Mouse (Mus musculus): ENCODE data around the gene Zfp958.
"Not testable (repeated sequence)": the region's sequence is repeated elsewhere in the genome, so short reads cannot be mapped to it uniquely, and the experiment has no call there.

The Zfp958 gene

DNA sequence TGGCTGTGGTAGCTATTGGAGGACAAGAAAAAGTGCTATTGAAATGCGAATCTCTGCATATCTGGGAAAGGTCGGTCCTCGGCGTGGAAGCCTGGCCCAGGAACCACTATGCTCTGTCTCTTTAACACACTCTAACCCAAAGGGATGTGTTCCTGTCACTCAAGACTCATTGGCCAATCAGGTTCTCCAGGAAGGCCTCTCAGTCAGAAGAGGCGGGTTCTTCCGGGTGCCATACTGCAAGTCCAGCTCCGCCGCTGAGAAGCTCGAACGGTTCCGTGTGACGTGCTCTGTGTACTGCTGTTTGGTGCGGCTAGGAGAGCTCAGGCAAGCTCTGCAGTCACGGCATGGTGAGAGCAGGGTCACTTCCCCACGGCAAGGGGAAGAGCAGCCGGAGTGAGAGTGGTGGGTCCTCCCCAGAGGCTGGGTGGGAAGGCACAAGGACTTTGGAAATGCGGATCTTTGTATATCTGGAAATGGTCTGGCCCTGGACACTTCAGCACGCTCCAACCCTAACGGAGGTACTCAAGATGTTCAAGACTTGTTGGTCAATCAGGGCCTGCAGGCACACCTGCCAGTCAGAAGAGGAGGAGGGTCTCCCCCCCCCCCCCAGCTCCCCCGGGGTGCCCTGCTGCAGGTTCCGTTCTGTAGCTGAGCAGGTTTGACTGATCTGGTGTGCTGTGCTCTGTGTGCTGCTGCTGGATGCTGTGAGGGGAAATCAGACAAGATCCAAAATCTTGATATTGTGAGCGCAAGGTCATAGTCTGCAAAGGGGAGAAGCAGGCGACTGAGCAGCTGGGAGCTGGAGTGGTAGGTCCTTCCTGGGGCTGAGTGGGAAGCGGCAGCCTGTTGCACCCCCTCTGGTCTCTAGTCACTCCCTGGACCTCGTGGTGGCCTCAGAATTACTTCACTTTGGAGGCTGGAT, at the start of gene Zfp958:
Zfp958 (plus strand) TSS at position 236 of the 922 bp plus-strand sequence.
- DNase-seq (ENCODE audit: low spot score) = peak; percentile 97

DNA sequence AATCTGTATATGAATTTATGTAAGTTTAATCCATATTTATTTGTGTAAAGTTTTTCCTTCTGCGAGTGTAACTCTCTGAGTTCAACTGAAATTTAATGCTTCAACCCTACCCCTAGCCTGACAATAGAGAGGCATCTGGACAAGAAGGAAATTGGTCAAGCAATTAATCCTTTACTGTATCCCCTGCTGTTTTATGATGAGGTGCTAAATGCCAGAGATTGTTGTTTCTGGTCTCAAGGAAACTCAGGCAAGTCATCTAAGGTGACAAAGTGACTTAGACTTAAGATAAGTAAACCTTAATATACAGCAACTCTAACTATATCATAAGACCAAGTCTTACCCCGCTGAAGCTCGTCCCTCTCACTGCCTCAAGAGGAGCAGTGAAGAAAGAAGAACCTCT, 31.0 kb upstream of the Zfp958 start:
- no peak for DNase-seq (ENCODE audit: low spot score)

DNA sequence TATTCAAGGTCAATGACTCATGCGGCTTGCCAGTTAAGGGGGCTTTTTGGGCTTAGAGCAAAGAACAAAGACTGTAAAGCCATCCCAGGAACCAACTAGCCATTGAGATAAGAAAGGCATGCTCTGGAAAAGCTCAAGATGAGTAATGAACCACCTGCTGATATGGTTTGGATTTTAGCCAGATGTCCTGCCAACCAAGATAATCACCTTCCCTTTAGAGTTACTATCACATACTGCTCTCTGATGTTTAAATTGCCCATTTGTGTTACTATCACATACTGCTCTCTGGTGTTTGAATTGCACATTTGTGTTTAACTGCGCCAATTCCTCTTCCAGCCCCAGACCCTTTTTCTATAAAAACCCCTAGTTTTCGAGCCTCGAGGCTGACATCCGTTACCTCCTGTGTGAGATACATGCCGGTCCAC, 30.2 kb upstream of the Zfp958 start:
- no peak for DNase-seq (ENCODE audit: low spot score)

DNA sequence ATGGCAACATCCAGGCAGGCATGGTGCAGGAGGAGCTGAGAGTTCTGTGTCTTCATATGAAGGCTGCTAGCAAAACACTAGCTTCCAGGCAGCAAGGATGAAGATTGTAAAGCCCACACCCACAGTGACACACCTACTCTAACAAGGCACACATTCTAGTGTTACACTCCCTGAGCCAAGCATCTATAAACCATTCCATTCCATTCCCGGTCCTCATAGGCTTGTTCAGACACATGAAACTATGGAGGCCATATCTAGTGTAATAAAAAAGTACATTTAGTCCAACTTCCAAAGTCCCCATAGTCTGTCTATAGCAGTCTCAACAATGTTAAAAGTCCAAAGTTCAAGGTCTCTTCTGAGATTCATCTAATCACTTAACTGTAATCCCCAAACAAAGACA, 28.3 kb upstream of the Zfp958 start:
- no peak for DNase-seq (ENCODE audit: low spot score)

DNA sequence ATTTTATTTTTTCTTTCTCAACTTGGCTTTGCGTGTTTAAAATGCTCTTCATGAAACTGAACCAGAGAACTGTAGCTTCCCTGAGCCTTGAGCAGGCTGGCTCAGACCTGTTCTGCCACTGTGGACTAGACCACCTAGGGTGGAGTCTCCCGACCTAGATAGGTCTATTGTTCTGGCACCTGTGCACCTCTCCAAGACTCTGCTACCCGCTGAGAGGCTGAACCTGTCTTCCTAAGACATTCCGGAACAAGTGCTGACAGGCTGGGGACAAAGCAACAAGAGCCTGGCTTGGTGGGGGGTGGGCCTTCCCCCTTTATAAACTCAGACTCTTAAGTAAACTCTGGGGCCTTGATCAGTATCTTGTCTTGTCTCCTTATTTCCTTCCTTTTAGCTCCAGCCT, 26.6 kb upstream of the Zfp958 start:
- no peak for DNase-seq (ENCODE audit: low spot score)

DNA sequence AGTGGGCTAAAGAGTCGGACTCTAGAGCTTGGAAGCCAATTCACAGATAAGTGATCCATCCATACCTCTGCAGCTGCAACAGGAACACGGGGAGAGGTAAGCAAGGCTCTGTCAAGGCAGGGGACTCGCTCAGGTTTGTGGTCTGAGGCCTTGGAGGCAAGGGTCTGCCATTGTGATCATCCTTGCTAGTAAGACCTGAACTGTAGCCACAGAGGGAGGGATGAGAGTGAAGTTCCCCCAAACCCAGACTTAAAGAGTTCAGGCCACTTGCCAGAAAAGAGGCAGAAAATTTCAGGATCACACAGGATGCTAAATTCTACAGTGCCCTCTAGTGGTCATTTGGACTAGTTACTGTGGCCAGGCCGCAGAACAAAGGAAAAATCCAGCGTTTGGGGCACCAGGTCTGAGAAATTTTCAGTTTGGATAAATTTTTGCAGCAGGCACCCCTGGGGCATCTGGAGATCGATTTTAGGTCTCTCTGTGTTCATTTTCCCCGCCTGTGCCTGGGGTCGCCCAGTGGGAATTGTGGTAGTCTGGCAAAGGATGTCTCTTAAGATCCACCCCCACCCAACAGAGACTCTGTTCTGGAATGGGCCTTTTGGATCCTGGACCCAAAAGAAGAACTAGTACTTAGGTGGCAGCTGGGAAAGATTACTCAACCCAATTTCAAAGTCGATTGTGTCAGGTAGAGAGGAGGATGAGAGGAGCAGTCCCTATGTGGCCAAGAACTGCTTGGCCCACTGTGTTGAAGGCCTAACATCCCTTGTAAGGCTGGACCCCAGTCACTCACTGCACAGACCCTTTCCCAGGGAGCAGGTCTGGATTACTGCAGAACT, 24.6 kb upstream of the Zfp958 start:
- peak; percentile 4 for DNase-seq (ENCODE audit: low spot score)

DNA sequence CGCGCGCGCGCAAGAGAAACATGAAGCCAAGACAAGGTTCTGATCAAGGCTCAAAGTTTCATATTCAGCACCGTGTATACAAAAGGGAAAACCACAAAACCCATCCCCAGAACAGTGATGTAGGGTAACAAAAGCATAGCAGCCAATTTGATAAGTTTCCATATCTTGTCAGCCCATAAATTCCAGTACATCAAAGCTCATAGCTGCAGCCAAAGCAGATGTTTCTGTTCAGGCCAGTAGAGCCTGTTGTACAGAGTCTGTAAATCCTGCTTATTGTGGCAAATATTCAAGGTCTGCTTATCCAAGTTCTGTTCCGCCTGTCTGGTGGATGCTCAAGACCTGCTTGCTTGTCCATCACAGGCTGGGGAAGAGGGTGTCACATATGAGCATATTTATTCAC, 4.1 kb upstream of the Zfp958 start:
- DNase-seq (ENCODE audit: low spot score) = no peak

DNA sequence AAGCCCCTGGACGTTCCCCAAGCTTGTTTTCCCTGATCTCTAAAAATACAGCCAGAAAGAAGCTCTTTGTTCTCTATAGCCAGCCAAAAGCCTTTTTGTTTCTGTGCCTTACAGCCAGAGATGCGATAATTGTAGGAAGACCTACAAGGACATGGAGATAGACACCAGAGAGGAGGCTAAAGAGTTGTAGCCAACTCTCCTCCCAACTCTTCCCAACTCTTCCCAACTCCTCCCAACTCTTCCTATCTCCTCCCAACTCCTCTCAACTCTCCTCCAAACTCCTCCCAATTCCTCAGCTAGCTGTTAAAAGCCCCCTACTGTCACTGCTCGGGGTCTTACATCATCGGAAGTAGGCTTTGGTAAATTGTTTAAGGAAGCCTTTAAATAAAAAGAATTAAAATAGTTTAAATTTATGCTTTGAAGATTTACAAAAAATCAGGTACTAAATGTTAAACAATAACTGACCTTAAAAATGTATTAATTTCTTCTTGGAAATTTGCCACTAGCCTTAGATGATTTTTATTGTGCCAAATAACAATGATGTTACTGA, 1.3 kb upstream of the Zfp958 start:
- not testable (repeated sequence) for DNase-seq (ENCODE audit: low spot score)

DNA sequence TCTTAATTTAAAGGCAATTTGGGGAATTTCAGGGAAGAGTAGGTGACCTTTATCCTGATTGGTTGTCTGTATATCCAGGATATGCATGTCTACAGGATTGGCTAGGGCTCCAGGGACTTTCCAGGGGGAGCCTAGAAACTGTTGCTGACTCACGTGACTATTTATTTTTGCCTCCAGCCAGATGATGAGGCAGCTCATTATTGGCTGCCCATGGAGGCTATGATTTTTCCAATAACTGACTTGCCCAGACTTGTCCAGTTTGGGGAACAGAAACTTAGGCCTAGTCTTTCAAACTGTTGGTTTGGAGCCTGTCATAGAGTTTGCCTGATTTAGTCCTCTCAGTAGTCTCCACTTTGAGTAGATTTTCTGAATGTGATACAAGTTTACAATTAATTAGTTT, 14.4 kb downstream of the Zfp958 start:
- no peak for DNase-seq (ENCODE audit: low spot score)

DNA sequence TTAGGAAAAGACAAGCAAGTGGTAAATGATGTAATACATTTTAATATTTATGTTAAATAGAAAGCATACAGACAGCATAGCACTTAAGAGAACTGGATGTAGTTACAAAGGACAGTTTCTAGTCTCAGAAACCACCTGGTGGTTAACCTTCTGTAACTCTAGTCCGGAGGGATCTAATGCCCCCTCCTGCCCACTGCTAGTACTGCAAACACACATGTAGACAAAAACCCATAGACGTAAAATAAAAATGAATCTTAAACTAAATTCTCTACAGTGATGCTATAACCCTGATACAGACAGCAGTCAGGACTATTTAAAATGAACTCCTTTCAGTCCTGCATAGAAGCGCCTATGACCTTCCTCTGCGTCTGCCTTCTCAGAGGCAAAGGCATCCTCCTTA, 24.1 kb downstream of the Zfp958 start:
- no peak for DNase-seq (ENCODE audit: low spot score)

DNA sequence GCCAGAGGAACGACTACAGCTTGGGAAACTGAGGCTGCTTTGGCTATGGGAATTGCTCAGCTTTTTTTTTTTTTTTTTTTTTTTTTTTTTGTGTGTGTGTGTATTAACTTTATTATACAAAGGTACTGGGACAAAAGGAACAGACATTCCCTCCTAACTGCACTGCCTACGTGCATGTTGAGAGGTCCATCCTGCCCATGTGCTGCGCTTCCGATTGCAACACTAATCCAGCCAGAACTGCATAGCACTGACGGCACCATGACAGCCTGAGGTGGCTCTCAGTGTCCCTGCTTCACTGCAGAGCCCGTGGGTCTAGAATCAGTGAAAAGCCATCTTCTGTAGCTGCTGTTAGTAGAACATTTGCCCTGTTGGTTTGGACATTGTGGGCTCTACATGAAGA, 30.0 kb downstream of the Zfp958 start:
- DNase-seq (ENCODE audit: low spot score) = not testable (repeated sequence)

DNA sequence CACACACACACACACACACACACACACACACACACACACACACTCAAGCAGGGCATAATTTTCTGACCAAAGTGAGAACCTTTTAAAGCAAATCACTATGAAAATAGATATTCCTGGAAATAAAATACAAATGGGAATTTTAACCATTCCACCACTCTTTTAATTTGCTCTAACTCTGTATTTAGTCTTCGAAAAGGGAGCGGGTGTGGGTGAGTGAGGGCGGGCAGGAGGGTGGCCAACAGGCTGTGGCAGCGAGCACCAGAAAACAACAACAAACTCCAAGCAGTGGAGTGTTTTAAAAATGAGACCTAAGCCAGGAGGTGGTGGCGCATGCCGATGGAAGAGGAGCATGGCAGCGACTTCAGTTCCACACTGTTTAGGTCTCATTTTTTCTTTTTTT, 43.6 kb downstream of the Zfp958 start:
- no peak for DNase-seq (ENCODE audit: low spot score)

DNA sequence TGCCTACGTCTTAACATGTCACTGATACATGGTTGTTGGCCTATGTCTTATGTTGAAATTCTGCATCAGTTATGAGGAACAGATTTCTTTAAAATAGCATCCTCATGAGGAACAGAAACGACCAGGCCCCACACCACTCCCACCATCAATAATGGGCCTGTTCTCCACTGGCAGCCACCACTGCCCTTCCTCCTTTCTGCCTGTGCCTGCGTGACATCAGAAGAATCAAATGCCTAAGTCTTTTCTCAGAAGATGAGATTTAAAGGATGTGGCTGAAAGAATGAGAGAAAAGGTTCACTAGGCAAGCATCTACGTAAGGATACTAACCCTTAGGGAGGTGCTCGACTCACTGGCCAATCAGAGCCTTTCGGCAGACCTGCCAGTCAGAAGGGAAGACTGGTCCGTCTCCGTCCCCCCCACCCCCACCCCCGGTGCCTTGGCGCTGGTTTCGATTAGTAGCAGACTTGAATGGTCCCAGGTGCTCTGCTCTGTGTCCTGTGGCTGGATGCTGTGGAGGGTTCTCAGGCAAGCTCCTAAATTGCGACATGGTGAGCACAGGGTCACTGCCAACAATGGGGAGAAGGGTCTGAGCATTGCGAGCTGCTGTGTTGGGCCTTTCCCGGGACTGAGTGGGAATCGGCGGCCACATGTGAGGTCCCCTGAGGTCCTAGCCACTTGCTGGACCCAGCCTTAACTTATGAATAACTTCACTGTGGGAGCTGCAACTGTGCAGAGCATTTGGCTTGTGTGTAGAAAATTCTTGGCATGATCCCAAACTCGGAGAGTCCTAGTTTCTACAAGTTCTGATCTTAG, 62.4 kb downstream of the Zfp958 start:
- no peak for DNase-seq (ENCODE audit: low spot score)

DNA sequence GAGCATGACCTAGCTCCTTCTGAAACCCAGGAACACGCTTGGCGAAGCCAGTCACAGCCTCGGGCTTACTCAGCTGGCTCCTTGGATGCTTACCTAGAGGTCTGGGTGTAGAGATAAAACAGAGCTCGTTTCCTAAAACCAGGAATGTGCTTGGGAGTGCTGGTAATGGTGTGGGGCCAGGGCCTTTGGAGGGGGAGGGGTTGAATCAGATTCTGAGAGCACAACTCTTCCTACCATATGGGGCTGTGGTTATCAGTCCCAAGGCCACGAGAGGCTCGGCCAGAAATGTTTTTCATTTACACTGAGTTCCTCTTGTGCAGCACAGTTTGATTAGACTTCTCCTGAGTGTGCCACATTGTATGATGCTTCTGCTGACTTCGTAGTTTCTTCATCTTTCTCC, 63.6 kb downstream of the Zfp958 start:
- peak; percentile 9 for DNase-seq (ENCODE audit: low spot score)

DNA sequence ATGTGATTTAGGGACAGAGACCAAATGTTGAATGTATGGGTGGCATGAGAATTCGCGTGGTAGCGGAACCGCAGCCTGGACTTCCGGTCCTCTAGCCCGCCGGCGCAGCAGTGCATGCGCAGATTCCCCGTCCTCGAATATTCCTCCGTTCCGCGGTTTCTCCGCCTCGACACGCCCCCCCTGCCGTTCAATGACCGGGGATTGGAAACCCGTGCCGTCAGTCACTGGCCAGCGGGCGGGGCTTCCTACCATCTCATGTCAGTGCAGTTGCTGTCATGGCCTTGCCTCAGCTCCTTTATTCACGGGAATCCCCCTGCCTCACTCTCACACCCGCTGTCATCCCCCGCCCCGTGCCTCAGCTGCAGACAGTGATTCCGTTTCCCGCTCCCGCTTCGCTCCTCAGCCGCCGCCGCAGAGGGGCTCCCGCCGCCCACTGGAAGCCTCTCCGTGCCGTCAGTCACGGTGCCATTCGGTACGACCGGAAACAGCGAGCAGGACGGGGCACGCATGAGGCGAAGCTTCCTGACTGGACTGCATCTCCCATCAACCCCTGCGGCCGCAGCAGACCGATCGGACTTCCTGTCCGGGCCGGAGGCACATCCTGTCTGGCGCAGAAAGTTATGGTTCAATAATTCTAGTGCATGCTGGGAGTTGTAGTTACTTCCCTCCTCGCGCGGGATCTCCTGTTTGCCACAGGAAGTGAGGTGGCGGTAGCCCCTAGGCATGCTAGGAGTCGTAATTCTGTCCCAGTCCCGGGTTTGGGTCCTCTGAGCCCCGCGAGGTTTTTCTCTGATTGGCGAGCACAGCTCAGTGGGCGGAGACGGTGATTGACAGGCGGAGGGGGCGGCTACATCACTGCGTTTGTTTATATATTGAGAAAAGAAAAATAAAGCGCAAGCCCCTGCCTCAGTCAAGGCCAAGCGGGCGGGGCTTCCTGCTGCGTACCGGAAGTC, 64.6 kb downstream of the Zfp958 start:
- DNase-seq (ENCODE audit: low spot score) = peak; percentile 97

DNA sequence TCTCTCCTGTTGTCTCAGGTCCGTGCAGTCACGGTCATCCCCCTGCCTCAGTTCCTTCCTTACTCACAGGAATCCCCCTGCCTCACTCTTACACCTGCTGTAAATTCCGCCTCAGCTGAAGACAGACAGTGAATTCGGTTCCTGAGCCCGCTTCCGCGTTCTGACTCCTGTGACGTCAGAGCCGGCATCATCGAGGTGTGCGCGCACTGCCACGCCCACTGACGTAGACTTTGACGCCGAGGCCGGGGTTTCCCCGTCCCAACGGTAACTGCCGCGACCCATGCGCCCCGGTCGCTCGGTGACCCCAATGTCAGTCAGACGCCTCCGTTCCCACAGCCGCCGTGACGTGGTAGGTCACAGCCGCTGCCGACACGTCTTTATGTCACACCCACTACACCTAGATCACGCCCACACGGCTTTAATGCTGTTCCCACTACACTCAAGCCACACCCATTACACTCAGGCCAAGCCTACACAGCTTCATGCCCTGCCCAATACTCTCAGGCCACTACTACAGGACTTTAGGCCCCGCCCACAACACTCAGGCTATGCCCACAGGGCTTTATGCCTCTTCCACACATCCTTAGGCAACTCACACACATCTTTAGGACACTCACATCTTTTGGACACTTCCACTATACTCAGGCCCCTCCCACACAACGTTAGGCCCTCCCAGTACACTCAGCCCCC, 65.4 kb downstream of the Zfp958 start:
- peak; percentile 89 for DNase-seq (ENCODE audit: low spot score)

DNA sequence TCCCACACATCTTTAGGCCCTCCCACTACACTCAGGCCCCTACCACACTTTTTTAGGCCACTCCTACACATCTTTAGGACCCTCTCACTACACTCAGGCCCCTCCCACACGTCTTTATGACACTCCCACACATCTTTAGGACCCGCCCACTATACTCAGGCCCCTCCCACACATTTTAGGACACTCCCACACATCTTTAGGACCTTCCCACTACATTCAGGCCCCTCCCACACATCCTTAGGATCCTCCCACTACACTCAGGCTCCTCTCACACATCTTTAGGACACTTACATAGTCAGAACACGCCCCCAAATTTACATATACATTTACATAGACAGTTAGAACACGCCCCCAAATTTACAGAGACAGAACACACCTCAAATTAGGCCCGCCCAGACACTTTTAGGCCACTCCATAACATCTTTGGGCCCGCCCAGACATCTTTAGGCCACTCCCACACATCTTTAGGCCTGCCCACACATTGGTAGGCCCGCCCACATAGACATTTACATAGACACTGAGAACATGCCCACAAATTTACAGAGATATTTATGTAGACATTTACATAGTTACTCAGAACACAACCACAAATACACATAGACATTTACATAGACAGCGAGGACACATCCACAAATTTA, 66.1 kb downstream of the Zfp958 start:
- peak; percentile 41 for DNase-seq (ENCODE audit: low spot score)

DNA sequence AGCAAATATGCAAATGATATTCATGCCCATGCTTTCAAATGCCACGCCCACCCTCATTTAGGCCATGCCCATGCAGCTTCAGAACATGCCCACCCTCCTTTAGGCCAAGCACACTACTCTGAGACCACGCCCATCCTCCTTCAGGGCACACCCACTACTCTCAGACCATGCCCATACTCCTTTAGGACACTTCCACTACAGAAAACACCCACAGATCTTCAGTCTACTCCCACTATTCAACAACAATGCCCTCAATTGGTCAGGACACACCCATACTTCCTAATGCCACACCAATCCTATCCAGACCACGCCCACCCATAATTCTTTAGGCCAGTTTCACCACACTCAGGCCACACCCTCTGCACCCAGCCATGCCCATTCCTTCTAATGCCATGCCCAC, 66.8 kb downstream of the Zfp958 start:
- DNase-seq (ENCODE audit: low spot score) = peak; percentile 11
